Mouse (Mus musculus) brain, embryonic 14.5 days (tissue): ENCODE measurements around the gene Gm11214. TPM values are rescaled to one million over a fixed set of nuclear protein-coding genes. Genes with fewer than 3 reads are reported as not detected.
A peak's percentile ranks its signal among the peaks of the same experiment; 100 is the strongest.

Source experiments
- DNase-seq: peaks from one replicate; pipeline ENCODE4 v3.0.0-alpha.2; 2011; ENCODE audit warnings: low read depth
- CTCF ChIP-seq: fragments of 200-500 bp; IDR thresholded peaks from 2 replicates; pipeline ENCODE4 v1.5.1; 2012; ENCODE audit warnings: inconsistent platforms, mild to moderate bottlenecking, moderate library complexity, borderline replicate concordance; ENCODE audit not compliant: insufficient read depth, insufficient read length; ENCODE audit errors: extremely low read depth
- POLR2A ChIP-seq: fragments of 200-500 bp; IDR thresholded peaks from 2 replicates; pipeline ENCODE4 v1.6.1; 2012; ENCODE audit warnings: mild to moderate bottlenecking, inconsistent platforms, borderline replicate concordance; ENCODE audit not compliant: poor library complexity, insufficient read depth, insufficient read length, severe bottlenecking; ENCODE audit errors: extremely low read depth
- polyA plus RNA-seq: library from polyadenylated mRNA; depleted of rRNA; stranded (reverse); fragments of >200 nt; gene quantifications from 2 replicates; pipeline ENCODE4 v1.2.3, GENCODE M21; 2012; rRNA removed

The Gm11214 gene
- polyA plus RNA-seq, 1 experiment = not detected

DNA sequence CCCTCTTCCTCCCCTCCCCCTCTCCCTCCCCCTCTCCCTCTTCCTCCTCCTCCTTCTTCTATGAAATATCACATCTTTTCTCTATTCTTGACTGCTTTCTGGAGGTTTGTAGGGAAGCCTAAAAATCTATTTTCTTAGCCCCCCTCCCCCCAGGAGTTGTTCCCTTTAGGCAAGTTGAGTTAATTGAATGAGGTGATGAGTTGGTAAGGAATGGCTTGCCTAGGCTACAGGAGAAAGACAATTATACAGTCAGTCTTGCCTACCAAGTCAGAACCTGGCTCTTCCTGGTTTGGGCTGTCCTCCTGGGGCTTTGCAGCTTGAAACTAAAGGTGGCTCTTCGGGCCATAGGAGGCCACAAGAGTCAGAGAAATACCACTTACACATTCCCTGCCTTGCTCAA is 3.4 kb downstream of the Gm11214 start:
- DNase-seq = no peak
- TF ChIP-seq POLR2A = no peak
- TF ChIP-seq CTCF = no peak

DNA sequence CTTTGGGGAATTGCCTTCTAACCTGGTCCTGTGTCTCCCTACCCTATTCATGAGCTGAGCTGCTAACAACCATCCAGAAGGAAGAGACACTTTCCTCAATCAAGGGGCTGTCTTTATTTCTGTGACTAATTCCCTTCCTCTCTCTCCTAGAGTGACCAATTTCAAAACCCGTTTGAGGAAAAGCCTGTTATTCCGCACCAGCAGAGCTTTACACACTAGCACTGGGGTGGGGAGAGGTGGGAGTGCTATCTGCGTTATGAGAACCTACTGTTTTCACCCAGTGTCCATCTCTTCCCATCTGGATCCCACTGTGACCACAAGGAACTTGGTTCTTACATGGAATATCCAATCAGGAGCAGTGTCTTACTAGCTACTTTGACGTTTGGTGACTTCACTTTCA is 4.1 kb downstream of the Gm11214 start:
- no peak for TF ChIP-seq POLR2A
- no peak for TF ChIP-seq CTCF
- DNase-seq = no peak

DNA sequence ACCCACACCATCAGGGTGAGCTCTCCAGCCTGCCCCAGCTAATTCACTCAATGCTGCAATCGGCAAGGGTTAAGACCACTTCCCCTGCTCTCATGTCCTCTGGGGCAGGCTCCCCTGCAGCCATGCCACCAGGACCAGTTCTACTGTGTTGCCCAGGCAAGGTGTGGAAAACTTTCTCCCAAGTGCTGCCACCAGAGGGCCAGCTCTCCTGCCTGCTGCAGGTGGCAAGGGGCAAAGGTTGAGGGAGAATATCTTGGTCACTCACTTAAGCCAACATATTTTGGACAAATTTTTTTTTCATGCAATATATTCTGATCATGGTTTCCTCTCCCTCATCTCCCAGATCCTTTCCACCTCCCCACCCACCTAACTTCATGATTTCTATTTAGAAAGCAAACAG is 8.8 kb downstream of the Gm11214 start:
- peak; percentile 32; the same call in 1 of the 2 replicates for TF ChIP-seq CTCF
- TF ChIP-seq POLR2A = no peak
- DNase-seq = no peak

DNA sequence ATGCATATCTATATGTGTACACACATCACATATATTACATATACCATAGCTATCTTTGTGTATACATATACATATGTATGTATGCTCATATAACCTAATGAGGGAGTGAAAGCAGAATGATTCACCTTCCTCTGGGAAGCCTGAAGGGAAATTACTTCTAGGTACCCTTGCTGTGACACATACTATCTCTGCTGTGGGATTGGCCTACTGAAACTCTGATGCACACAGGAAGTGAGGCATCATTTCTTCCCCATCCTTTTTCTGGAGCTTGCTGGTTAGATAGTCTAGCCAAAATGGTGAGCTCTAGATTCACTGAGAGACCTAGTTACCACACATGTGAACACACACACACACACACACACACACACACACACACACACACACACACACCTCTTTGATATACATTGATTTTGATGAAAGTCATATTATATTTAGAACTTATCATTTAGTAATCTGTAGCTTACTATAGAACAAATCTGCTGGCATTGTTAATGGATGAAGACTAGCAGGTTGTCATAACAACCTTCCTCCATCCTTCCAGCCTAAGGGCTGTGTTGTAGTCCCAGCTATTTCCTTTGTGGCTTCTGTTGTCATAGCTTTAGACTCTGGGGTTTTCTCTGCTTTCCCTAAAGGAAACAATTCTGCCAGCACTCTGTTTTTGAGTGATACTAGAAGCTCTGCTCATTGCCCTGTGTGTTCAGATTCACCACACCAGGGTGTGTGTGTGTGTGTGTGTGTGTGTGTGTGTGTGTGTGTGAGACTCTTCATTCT is 19.0 kb downstream of the Gm11214 start:
- TF ChIP-seq CTCF = no peak
- TF ChIP-seq POLR2A = no peak
- DNase-seq = no peak

DNA sequence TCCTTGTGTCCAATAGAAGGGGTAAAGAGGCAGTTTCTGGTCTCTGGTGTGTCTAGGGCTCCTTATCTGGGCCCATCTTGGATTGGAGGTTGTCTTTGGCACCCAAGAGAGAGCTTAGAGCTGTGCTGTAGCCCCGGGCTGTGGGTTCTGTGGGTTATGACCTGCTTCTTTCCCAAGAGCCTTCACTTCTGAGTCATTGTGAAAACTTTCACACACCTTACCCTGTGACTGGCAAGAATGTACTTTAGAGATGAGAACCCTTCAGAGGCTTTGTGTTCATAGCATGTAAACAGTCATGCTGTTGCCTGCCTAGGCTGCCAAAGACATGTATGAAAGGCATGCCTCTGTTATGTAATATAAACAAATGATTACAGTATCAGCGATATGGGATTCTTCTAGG is 23.3 kb downstream of the Gm11214 start:
- no peak for DNase-seq

DNA sequence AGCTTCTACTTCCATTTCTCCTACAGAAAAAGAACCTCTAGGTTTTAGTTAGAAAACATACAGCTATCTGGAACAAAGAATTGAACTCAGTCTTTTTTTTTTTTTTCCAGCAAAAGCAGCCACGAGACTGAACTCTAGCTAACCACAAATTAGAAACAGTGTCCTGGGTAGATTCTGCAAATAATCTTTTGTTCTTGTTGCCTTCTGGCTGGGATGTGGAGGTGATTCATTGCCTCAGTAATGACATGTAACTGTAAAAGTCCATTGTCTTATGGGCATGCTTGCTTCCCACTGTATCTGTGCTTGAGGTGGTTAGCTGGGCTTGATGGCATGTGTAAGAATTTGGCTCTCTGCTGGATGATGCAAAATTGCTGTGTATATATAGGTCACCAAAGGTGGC is 24.6 kb downstream of the Gm11214 start:
- TF ChIP-seq CTCF (no peak), POLR2A (no peak)
- DNase-seq = no peak

More for the DNA sequence above, 23.3 kb downstream of the Gm11214 start:
- no peak for TF ChIP-seq CTCF
- no peak for TF ChIP-seq POLR2A

DNA sequence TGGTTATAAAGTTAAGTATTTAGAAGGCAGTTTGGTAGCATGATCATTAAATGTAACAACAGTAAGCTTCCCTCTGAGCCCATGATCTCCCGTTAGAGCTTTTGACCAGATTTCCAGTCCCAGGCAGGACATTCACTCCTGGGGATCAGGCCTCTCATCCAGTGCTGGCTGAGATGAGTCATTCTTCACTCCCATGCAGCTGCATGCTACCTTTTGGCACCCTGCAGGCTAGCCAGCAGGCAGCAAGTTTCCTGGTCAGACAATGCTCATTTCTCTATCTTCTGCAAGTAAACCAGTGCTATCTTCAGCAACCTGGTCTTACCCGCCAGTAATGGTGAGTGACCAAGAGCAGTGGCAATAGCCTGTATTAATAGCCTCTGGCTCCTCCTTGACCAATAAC is 30.0 kb downstream of the Gm11214 start:
- TF ChIP-seq CTCF = no peak
- TF ChIP-seq POLR2A = no peak
- no peak for DNase-seq

DNA sequence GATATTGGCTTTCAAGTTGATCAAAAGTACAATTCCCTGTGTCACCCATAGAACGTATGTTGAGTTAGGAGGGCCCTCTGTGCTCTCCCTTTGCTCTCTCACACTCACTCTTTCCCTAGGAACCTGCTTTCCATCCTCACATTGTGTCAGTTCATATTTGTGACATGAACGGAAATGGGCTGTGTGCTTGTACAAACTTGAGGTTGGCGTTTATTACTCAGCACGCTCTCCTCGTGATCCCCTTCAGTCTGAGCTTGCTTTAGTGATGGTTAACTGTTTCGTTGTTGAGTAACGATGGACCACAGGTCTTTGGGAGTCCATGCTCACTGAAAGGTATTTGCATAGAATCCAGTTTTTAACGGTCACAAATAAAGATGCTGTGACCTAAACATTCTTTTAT is 36.1 kb downstream of the Gm11214 start:
- no peak for TF ChIP-seq CTCF
- TF ChIP-seq POLR2A = no peak
- no peak for DNase-seq

DNA sequence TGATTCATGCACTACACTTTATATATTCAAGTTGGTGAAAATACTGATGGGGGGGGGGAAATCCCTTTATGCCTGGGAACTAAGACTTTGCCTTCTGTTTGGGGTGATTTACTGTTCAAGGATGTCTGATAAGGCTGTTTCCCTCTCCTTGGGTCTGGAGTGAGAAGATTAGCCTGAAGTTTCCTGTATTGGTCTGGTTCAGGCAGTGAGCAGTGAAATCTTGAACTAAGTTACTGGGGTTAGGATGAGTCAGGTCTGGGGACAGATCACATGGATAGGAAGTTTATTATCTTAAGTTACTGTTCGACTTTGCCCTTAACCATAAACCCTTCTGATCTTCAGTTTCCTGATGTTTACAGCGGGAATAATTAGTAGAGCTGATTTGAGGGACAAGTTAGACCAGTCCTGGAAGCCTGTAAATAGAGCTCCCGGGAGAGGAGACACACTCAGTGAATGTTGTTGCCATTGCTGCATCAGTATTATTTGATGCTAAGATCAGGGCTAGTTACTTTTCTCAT is 37.6 kb downstream of the Gm11214 start:
- no peak for TF ChIP-seq POLR2A
- TF ChIP-seq CTCF = no peak
- no peak for DNase-seq

DNA sequence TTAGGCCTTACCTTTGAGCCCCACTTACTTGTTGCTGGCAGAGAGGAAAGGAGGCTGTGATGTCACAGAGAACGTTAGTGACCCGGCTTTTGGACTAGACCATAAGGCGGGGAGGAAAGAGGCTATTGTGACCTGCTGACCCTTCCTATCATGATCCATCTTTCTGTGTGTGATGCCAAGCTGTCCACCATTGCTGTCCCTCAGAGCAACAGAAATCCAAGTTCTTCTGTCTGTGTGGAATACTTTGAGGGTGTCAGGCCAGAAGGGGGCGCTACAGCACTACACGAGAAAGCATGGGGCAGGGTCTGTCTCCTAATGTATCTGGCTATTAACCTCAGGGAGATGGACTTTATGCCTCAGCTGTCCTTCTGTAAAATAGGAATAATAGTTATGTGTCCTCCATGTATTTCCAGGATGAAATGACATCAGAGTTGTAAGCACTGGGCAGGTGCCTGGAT is 40.8 kb downstream of the Gm11214 start, which contains the start of gene Tex48:
Tex48 (minus strand) TSS at position 51 of the 458 bp plus-strand sequence.
- DNase-seq = peak; percentile 28
- TF ChIP-seq CTCF (peak; percentile 47; the same call in 1 of the 2 replicates), POLR2A (no peak)

DNA sequence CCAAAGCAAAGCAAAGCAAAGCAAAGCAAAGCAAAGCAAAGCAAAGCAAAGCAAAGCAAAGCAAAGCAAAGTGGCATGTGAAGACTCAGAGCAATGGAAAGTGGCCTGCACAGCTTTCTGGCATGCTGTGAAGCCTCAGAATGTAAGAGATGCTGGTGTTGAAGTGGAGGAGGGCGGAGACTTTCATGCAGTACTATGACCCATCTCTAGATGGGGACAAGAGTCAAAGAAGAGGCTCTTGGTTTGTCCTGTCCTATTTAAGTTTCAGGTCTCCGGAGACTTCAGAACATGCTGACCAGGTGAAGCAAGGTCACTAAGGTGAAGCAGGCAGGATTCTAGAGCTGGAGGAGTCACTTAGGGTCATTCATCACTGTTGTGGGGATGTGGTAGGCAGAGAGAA is 41.3 kb downstream of the Gm11214 start:
- no peak for DNase-seq
- TF ChIP-seq POLR2A (no peak), CTCF (no peak)

Other genes starting within 250 kb of the Gm11214 start
- gene Whrn, start 167.4 kb downstream of the Gm11214 start, polyA plus RNA-seq = 28.2 and 30.9 TPM in 2 replicates
- 190 and 216 TPM in 2 replicates for gene Atp6v1g1, start 118.6 kb downstream of the Gm11214 start, polyA plus RNA-seq
- gene Tmem268, start 104.6 kb downstream of the Gm11214 start, polyA plus RNA-seq = 5.2 and 5.3 TPM in 2 replicates
- not detected in 2 replicates for gene Gm11213, start 58.1 kb downstream of the Gm11214 start, polyA plus RNA-seq
- not detected in 2 replicates for gene Tex48, start 41.0 kb downstream of the Gm11214 start, polyA plus RNA-seq
- gene Tnfsf15, start 81.7 kb upstream of the Gm11214 start, polyA plus RNA-seq = 0.03 TPM in 1 of 2 replicates, not detected in the other
- gene Tnfsf8, start 198.0 kb upstream of the Gm11214 start, polyA plus RNA-seq = 0.04 and 0.07 TPM in 2 replicates